Mouse (Mus musculus): ENCODE data around the gene Abcc10. TPM values are rescaled to one million over a fixed set of nuclear protein-coding genes. Genes with fewer than 3 reads are reported as not detected.

Abcc10 gene
- polyA plus RNA-seq, 1 experiment from 2014 or later = 5.0 TPM

DNA sequence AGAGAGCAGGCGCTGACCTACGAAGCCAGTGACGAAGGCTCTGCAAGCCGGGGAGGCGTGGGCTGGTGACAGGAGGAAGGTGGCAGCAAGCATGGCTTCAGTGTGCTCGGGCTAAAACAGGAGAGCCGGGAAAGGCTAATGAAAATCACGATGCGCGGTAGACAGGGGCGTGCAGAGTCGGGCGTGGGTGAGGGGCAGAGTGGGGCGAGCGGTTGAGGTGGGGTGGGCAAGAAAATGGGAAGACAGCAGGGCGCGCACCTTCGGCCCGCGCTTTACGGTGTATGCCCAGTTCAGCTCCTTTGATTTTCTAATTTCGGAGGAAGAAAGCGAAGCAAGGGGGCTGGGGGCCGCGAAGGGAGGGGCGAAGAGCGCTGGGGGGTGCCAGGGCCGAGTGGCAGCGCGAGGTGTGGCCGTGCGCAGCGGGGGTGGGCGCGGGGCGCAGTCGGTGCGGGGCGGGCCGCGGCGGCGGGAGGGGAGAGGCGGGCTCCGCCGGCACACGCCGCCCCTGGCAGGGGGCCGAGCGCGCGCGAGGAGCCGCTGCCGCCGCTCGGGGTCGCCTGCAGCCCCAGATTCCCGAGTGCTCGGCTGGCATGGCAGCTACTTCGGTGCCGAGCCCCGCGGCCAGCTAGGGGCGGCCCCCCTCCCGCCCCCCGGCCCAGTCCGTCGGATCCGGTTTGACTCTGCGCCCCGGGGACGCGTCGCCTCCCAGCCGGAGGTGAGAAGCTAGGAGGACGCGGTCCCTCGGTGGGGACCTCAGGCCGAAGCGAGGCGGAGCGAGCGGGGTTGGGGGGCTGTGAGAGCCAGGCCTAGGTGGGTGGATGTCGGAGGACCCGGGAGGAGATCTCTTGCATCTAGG, 30.6 kb downstream of the Abcc10 start, which contains the start of gene Dlk2:
Gene Dlk2, plus strand, starts transcription at position 58 of the 856 bp plus-strand sequence.
- peak within 1 kb of the TSS; percentile 53 for H3K9ac ChIP-seq (ENCODE audit: low read length)
- H3K4me1 ChIP-seq (ENCODE audit: control insufficient read depth, insufficient read depth, low read length) = peaks cover 12% of the 10 kb centered on the region
- peak within 1 kb of the TSS; percentile 89 for H3K4me2 ChIP-seq
- H3K36me3 ChIP-seq (ENCODE audit: control insufficient read depth, insufficient read depth, low read length) = no peaks in the 10 kb centered on the region
- peak within 1 kb of the TSS; percentile 50 for H3K4me3 ChIP-seq (ENCODE audit: low read depth, low read length)
- H3K27me3 ChIP-seq (ENCODE audit: control insufficient read depth, insufficient read depth, low read length) = peaks cover 42% of the 10 kb centered on the region
- ATAC-seq (ENCODE audit: low FRiP score) (peak; percentile 49), DNase-seq (ENCODE audit: low spot score, missing footprints) (no peak)
- H3K9me3 ChIP-seq (ENCODE audit: control insufficient read depth, low read length) = no peaks in the 10 kb centered on the region
- WGBS = under 1% methylated on average over 79 of the region's 86 CpGs
- H3K27ac ChIP-seq (ENCODE audit: low read depth, low read length) = no peak within 1 kb of the TSS

DNA sequence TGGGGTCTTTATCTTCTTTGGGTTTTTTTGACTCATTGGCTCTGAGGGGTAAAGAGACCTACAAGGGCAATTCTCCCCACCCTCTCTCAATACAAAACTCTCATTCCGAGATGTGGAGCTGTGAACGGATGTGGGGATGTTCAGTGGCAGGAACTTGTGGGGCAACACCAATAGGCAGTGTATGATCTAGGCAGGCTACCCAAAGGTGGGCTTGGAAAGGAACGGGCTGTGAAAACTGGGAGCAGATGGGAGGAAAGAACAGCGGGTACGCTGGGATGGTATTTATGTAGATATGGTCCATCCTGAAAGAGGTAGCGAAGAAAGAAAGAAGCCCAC, 31.2 kb downstream of the Abcc10 start:
- ATAC-seq (ENCODE audit: low FRiP score) = no peak
- 15% methylated on average over 6 of the region's 6 CpGs for WGBS
- H3K4me2 ChIP-seq = peak overlapping the region; percentile 89
- H3K4me3 ChIP-seq (ENCODE audit: low read depth, low read length) = peak overlapping the region; percentile 50
- H3K4me1 ChIP-seq (ENCODE audit: control insufficient read depth, insufficient read depth, low read length) = peaks cover 12% of the 10 kb centered on the region
- H3K9me3 ChIP-seq (ENCODE audit: control insufficient read depth, low read length) = no peaks in the 10 kb centered on the region
- no peak overlapping the region for H3K27ac ChIP-seq (ENCODE audit: low read depth, low read length)
- no peak overlapping the region; the same call in 1 of the 2 replicates for H3K9ac ChIP-seq (ENCODE audit: low read length)
- DNase-seq (ENCODE audit: low spot score, missing footprints) = peak; percentile 91
- no peaks in the 10 kb centered on the region for H3K36me3 ChIP-seq (ENCODE audit: control insufficient read depth, insufficient read depth, low read length)
- peaks cover 42% of the 10 kb centered on the region for H3K27me3 ChIP-seq (ENCODE audit: control insufficient read depth, insufficient read depth, low read length)

DNA sequence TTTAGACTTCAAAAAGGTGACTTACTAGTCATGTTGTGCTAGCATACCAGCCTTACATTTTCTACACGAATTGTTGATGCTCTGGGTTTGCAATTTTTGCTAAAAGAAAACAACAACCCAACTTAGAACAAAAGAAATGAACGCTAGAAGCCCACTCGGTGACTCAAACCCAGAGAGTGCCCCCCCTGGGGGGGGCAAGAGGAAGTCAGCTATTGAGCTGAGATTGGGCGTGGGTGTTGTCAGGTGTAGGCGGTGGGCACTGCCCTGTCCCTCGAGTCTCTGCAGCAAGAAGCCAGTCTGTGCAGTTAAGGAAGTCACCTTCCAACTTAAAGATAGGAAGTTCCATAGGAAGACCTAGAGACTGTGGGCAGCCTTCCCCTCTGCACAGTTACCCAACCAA, 31.6 kb downstream of the Abcc10 start:
- WGBS = 51% methylated on average over 6 of the region's 6 CpGs
- Histone ChIP-seq H3K9ac (ENCODE audit: low read length) (no peak overlapping the region), H3K4me2 (no peak overlapping the region), H3K9me3 (ENCODE audit: control insufficient read depth, low read length) (no peaks in the 10 kb centered on the region), H3K4me3 (ENCODE audit: low read depth, low read length) (no peak overlapping the region), H3K4me1 (ENCODE audit: control insufficient read depth, insufficient read depth, low read length) (peaks cover 12% of the 10 kb centered on the region), H3K27me3 (ENCODE audit: control insufficient read depth, insufficient read depth, low read length) (peaks cover 42% of the 10 kb centered on the region), H3K36me3 (ENCODE audit: control insufficient read depth, insufficient read depth, low read length) (no peaks in the 10 kb centered on the region), H3K27ac (ENCODE audit: low read depth, low read length) (no peak overlapping the region)
- DNase-seq (ENCODE audit: low spot score, missing footprints) = no peak
- ATAC-seq (ENCODE audit: low FRiP score) = no peak

DNA sequence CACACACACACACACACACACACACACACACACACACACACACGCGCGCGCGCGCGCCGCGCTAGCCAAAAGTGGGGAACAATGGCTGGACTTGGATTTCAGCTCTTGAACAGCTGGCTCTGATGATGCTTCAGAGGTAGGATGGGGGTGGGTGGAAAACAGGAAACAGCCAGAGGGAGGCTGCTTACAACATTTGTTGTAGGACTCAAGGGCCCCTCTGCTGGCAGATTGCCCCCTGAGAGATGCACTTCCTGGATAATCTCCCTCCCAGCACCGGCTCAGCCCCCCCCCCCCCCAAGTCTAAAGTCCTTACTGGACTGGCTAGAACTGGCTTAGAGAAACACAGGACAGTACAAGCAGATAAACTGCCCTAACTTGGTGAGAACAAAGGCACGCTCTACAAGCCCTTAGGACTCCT, 40.5 kb downstream of the Abcc10 start:
- 74% methylated on average over 11 of the region's 11 CpGs for WGBS
- ATAC-seq (ENCODE audit: low FRiP score) = no peak
- no peak overlapping the region for H3K9ac ChIP-seq (ENCODE audit: low read length)

DNA sequence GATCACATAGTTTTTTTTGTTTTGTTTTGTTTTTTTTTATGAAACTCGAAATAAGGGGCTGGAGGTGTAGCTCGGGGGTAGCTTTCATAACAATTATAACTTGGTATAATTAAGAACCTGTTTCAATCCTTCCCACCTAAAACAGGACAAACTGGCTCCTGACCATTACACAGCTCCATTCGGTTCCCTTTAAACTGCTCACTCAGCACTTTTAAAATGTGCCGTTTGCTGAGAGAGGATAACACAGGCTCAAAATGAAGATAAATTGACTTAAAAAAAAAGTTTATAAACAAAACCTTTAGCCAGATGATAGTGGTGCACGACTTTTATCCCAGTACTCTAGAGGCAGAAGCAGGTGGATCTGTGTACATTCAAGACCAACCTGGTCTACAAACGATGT, 42.7 kb downstream of the Abcc10 start:
- H3K9me3 ChIP-seq (ENCODE audit: control insufficient read depth, low read length) = no peaks in the 10 kb centered on the region
- H3K9ac ChIP-seq (ENCODE audit: low read length) = no peak overlapping the region
- H3K27me3 ChIP-seq (ENCODE audit: control insufficient read depth, insufficient read depth, low read length) = no peaks in the 10 kb centered on the region
- no peak overlapping the region for H3K27ac ChIP-seq (ENCODE audit: low read depth, low read length)
- H3K4me1 ChIP-seq (ENCODE audit: control insufficient read depth, insufficient read depth, low read length) = peaks cover 12% of the 10 kb centered on the region; the same call in 1 of the 2 replicates
- no peaks in the 10 kb centered on the region for H3K36me3 ChIP-seq (ENCODE audit: control insufficient read depth, insufficient read depth, low read length)
- ATAC-seq (ENCODE audit: low FRiP score) (no peak), DNase-seq (ENCODE audit: low spot score, missing footprints) (no peak)
- no peak overlapping the region for H3K4me2 ChIP-seq
- H3K4me3 ChIP-seq (ENCODE audit: low read depth, low read length) = no peak overlapping the region
- WGBS = 72% methylated on average over 6 of the region's 6 CpGs

More for the DNA sequence above, 40.5 kb downstream of the Abcc10 start:
- no peak for DNase-seq (ENCODE audit: low spot score, missing footprints)
- Histone ChIP-seq H3K4me3 (ENCODE audit: low read depth, low read length) (no peak overlapping the region), H3K9me3 (ENCODE audit: control insufficient read depth, low read length) (no peaks in the 10 kb centered on the region), H3K27me3 (ENCODE audit: control insufficient read depth, insufficient read depth, low read length) (no peaks in the 10 kb centered on the region), H3K4me1 (ENCODE audit: control insufficient read depth, insufficient read depth, low read length) (peaks cover 4% of the 10 kb centered on the region; the same call in 1 of the 2 replicates), H3K4me2 (no peak overlapping the region), H3K36me3 (ENCODE audit: control insufficient read depth, insufficient read depth, low read length) (no peaks in the 10 kb centered on the region), H3K27ac (ENCODE audit: low read depth, low read length) (no peak overlapping the region)

DNA sequence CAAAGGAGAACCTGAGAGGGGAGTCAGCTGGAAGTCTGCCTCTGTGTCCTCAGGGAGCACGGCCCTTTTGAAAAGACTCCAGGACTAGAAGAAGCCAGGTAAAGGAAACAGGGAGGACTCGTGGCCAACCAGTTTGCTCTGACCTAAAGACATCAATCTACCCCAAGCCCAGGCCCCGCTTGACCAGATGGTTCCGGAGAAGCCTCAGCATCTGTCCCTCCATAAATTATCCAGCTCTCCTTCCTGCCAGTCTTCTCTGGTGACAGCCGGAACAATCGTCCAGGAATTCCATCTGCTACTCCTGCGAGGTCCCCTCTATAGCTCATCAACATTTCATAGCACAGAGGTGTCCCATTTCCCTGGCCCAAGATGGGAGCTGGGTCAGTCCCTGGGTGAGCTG, 43.5 kb downstream of the Abcc10 start:
- no peak overlapping the region for H3K4me2 ChIP-seq
- ATAC-seq (ENCODE audit: low FRiP score) = no peak
- 62% methylated on average over 7 of the region's 7 CpGs for WGBS
- H3K27ac ChIP-seq (ENCODE audit: low read depth, low read length) = no peak overlapping the region
- H3K9ac ChIP-seq (ENCODE audit: low read length) = no peak overlapping the region
- no peak overlapping the region for H3K4me3 ChIP-seq (ENCODE audit: low read depth, low read length)
- H3K36me3 ChIP-seq (ENCODE audit: control insufficient read depth, insufficient read depth, low read length) = no peaks in the 10 kb centered on the region; the same call in 1 of the 2 replicates
- no peaks in the 10 kb centered on the region for H3K9me3 ChIP-seq (ENCODE audit: control insufficient read depth, low read length)
- no peak for DNase-seq (ENCODE audit: low spot score, missing footprints)
- peaks cover 12% of the 10 kb centered on the region; the same call in 1 of the 2 replicates for H3K4me1 ChIP-seq (ENCODE audit: control insufficient read depth, insufficient read depth, low read length)
- H3K27me3 ChIP-seq (ENCODE audit: control insufficient read depth, insufficient read depth, low read length) = no peaks in the 10 kb centered on the region

DNA sequence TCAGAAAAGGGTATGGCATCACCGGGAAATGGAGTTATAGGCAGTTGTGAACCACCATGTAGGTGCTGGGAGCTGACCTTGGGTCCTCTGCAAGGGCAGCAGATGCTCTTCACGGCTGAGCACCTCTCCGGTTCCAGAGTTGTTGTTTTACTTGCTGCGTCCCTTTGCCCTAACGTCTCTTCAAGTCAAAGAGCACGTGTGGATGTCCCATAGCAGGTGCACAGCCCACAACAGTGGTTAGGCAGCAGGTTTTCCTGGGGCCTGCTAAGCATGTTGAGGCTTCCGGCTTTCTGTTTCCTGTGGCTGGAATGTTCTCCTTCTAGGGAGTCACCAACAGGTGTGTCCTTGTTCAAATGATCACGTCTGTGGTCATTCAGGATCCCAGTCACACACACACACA, 44.2 kb downstream of the Abcc10 start:
- no peak overlapping the region for H3K4me3 ChIP-seq (ENCODE audit: low read depth, low read length)
- DNase-seq (ENCODE audit: low spot score, missing footprints) = no peak
- no peak overlapping the region for H3K9ac ChIP-seq (ENCODE audit: low read length)
- no peaks in the 10 kb centered on the region; the same call in 1 of the 2 replicates for H3K36me3 ChIP-seq (ENCODE audit: control insufficient read depth, insufficient read depth, low read length)
- H3K4me2 ChIP-seq = no peak overlapping the region
- no peak for ATAC-seq (ENCODE audit: low FRiP score)
- 87% methylated on average over 8 of the region's 8 CpGs for WGBS
- no peaks in the 10 kb centered on the region for H3K27me3 ChIP-seq (ENCODE audit: control insufficient read depth, insufficient read depth, low read length)
- no peaks in the 10 kb centered on the region for H3K9me3 ChIP-seq (ENCODE audit: control insufficient read depth, low read length)
- peaks cover 12% of the 10 kb centered on the region; the same call in 1 of the 2 replicates for H3K4me1 ChIP-seq (ENCODE audit: control insufficient read depth, insufficient read depth, low read length)
- no peak overlapping the region for H3K27ac ChIP-seq (ENCODE audit: low read depth, low read length)

DNA sequence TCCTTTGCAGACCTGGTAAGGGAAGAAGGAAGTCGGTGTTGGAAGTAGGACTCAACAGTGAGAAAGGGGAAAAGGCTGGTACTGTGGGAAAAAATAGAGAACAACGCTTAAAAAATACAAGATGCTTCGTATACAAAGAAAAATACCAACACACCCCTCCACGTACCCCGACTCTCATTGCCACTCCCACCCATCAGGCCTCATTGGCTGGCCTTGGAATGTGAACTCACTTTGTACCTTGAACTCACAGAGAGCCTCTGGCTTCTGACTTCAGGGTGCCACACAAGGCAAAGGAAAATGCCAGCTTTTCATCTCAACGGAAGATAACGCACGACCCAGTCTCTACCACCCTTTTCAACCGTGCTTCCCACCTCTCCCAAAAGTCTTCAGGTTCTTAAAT, 45.0 kb downstream of the Abcc10 start:
- H3K27ac ChIP-seq (ENCODE audit: low read depth, low read length) = no peak overlapping the region
- peak overlapping the region; percentile 55 for H3K4me2 ChIP-seq
- H3K27me3 ChIP-seq (ENCODE audit: control insufficient read depth, insufficient read depth, low read length) = no peaks in the 10 kb centered on the region
- H3K9me3 ChIP-seq (ENCODE audit: control insufficient read depth, low read length) = no peaks in the 10 kb centered on the region
- peak overlapping the region; percentile 24; the same call in 1 of the 2 replicates for H3K9ac ChIP-seq (ENCODE audit: low read length)
- DNase-seq (ENCODE audit: low spot score, missing footprints) (no peak), ATAC-seq (ENCODE audit: low FRiP score) (no peak)
- H3K4me1 ChIP-seq (ENCODE audit: control insufficient read depth, insufficient read depth, low read length) = peaks cover 12% of the 10 kb centered on the region; the same call in 1 of the 2 replicates
- peaks cover 4% of the 10 kb centered on the region; the same call in 1 of the 2 replicates for H3K36me3 ChIP-seq (ENCODE audit: control insufficient read depth, insufficient read depth, low read length)
- WGBS = 25% methylated on average over 9 of the region's 9 CpGs
- H3K4me3 ChIP-seq (ENCODE audit: low read depth, low read length) = peak overlapping the region; percentile 61

DNA sequence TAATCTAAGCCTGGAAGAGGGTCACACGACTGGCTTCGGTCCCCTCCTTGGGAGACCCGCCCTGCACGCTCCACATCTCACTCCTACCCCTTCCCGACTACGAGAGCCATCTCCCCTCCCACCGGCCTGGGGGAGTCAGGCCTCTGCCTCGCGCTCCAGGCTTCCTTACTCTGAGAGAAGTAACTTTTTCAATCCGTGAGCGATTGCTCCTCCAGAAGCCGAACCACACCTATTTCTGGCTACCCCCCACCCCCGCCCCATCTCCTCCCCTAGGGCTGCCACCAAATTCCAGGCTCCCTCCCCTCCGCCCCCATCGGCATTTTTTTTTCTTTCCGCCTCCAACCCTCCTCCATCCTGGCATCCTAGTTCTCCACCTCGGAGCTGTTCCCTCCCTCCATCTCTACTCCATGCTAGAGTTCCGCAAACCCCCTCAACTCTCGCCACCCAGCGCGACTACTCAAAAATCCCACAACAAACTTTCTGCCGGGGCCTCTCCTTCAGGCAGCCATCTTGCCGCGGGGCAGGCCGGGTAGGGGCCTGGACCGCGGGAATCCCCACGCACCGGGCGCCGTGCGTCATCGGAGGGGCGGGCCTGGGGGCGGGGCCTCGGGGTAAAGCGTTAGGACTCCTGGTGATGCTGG, 45.5 kb downstream of the Abcc10 start, which contains the start of gene Tjap1:
Gene Tjap1, minus strand, starts transcription at position 544 of the 641 bp plus-strand sequence.
- Histone ChIP-seq H3K36me3 (ENCODE audit: control insufficient read depth, insufficient read depth, low read length) (peaks cover 5% of the 10 kb centered on the region; the same call in 1 of the 2 replicates), H3K4me3 (ENCODE audit: low read depth, low read length) (peak within 1 kb of the TSS; percentile 61), H3K9me3 (ENCODE audit: control insufficient read depth, low read length) (no peaks in the 10 kb centered on the region), H3K9ac (ENCODE audit: low read length) (peak within 1 kb of the TSS; percentile 76), H3K4me1 (ENCODE audit: control insufficient read depth, insufficient read depth, low read length) (peaks cover 12% of the 10 kb centered on the region; the same call in 1 of the 2 replicates), H3K27me3 (ENCODE audit: control insufficient read depth, insufficient read depth, low read length) (no peaks in the 10 kb centered on the region), H3K4me2 (peak within 1 kb of the TSS; percentile 55), H3K27ac (ENCODE audit: low read depth, low read length) (no peak within 1 kb of the TSS; the same call in 1 of the 2 replicates)
- under 1% methylated on average over 37 of the region's 37 CpGs for WGBS
- ATAC-seq (ENCODE audit: low FRiP score) = peak; percentile 98
- peak; percentile 99 for DNase-seq (ENCODE audit: low spot score, missing footprints)

Measured in midbrain, embryonic 11.5 days (tissue).